Mouse (Mus musculus): Measurements from ENCODE around the gene Uqcrfs1.

DNA sequence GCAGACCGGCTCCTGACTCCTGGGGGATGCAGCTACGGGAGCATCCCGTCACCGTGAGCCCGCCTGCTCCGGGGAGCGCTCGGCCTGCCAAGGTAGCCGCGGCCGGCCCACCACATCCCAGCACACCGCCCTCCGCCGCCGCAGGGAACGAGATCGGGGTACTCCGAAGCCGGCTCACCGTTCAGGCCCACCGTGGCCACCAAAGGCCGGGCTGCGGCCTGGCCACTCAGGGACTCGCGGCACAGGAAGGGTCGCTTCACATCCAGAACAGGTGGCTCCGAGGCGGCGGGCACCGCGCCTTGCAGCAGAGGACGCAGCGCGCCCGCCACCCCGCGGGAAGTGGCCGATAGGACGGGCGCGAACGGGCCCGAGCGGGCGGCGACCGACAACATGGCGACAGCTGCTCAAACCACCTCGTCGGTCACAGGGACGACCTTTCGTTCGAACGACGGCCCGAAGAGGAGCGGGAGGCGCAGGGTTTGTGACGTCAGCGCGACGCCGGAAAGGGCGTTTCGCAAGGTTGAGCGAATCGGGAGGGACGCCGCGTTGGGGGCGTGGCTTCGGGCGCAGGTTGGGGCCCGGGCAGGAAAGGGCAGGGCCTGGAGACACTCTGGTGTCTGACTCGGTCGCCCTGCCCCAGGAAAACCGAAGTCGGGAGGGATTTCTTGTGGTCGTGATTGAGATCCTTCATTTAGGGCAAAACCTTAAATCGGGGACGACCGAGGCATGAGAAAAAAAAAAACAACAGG is at the start of gene Uqcrfs1:
- TF ChIP-seq TAL1 (IDR thresholded peaks at IDR 0.05; ENCODE audit: low read length) (no peak), GATA1 (IDR thresholded peaks at IDR 0.05; ENCODE audit: low read length) (no peak)
